Mouse (Mus musculus) thymus, postnatal 36 days (tissue): ENCODE data around the gene Wif1.
A peak's percentile ranks its signal among the peaks of the same experiment; 100 is the strongest.

Experiments
- DNase-seq, 2 experiments: peaks; one replicate each; pipeline ENCODE4 v3.0.0; 2022; ENCODE audit warnings: mixed read lengths in 2 of 2

Gene Wif1

GRCm38 (mm10) chr10:121080500-121080899, 46.7 kb downstream of the Wif1 start:
- DNase-seq, result no peak

DNA sequence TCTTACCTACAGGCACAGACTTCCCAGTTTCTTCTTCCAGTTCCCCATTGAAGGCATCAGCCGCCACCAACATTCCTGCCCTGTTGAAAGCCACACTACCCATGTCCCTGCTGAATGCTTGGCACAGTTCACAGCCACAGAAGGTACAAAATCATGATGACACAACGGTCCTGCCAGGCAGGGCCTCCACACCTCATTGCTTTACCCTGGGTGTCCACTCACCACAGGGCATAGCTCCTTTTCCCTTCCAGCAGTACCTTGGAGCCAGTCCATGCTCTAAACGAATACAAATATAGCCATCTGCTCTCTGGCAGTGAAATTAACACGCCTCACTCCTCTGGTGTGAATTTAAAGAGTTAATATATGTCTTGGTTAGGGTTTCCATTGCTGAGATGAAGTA, 49.1 kb downstream of the Wif1 start:
- no peak for DNase-seq

DNA sequence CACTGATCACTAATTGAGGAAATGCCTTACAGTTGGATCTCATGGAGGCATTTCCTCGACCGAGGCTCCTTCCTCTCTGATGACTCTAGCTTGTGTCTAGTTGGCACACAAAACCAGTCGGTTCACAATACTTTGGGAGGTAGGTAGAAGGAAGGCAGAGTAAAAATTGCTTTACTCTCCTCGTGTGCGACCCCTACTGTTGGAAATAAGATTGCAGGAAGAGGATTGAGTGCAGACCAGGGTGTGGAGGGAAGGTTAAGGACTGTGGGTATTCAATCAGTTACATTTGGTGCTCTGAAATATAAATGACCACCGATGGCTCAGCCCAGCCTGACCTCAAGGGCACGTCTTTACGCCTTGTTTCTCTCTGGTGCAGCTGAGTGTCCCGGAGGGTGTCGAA, 49.8 kb downstream of the Wif1 start:
- DNase-seq, result no peak

DNA sequence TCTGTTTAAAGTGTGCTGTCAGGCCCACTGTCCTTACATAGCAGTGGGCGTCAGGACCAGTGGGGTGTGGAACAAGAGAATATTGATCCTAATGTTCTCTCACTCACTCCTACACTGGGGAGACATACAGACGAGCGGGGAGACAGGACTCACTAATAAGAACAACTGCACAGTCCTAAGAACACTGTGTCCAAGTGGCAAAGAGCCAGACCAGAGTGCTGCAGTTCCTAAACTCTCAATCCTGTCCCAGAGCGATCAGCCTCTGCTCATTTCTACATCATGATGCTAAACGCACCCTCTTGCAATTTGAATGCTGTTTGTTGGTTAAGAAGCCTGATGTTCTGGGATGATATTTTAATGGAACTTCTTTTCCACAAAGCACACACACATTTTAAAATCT, 54.9 kb downstream of the Wif1 start:
- no peak for DNase-seq

- no peak for DNase-seq
Observed at GRCm38 (mm10) chr10:121089312-121089711, 55.6 kb downstream of the Wif1 start.

GRCm38 (mm10) chr10:121090006-121090405, 56.2 kb downstream of the Wif1 start:
- DNase-seq, result no peak

- no peak for DNase-seq
Observed at GRCm38 (mm10) chr10:121095948-121096347, 62.2 kb downstream of the Wif1 start.

DNA sequence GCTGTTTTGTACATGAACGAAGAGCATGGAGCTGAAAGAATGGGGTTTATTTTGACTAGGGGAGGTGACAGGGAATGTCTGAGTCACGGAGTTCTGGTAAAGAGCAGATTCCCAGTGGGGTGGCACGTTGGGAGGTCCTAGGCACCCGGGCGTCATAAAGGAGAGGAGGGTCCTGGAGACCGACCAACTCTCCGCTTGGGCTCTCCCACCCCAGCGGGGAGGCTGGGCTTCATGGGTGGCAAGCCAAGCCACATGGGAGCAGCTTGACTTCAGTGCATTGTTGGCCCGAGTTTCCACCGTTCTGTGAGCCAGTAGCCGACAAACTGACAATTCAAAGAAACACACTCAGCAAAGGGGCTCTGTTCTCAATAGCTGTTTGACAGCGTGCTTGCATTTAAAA, 64.5 kb downstream of the Wif1 start:
- no peak for DNase-seq

- DNase-seq, result no peak
Observed at GRCm38 (mm10) chr10:121099658-121100057, 65.9 kb downstream of the Wif1 start.

DNA sequence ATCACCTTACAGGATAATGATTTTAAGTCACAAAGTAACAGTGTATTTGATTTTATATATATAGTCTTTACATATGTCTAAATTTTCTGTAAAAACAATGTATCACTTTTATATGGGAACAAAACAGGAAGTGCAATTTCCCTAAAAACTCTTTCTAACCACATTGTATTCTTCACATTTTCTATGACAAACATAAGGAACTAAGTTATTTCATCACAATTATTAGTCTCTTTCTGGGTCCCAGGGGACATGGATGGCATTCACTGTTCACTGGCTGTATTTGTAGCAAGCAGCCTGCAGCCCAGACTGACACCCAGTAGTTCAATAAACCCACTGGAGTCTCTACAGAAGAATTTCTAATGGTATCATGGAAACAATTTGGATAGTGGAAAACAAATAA, 82.4 kb downstream of the Wif1 start:
- no peak for DNase-seq

GRCm38 (mm10) chr10:121116636-121117035, 82.9 kb downstream of the Wif1 start:
- no peak for DNase-seq

GRCm38 (mm10) chr10:121120751-121121150, 87.0 kb downstream of the Wif1 start:
- no peak for DNase-seq

GRCm38 (mm10) chr10:121124481-121124880, 90.7 kb downstream of the Wif1 start:
- DNase-seq, result peak; percentile 37 to 45

GRCm38 (mm10) chr10:121129000-121129925, 95.5 kb downstream of the Wif1 start:
- no peak for DNase-seq
